Mouse (Mus musculus) CH12.LX (cell line): ENCODE measurements at regions not wholly inside any gene's neighbourhood (a gene's known extent, or its start where the extent isn't known, plus 50 kb on each side); places are given as distances from the start of the nearest gene placed in this dataset.

Experiments
- DNase-seq: peaks from one replicate; pipeline ENCODE4 v3.0.0-alpha.2; 2013; ENCODE audit errors: extremely low read depth
- H3K27ac ChIP-seq: 2 replicates; pipeline ENCODE4 v1.5.1; 2012; ENCODE audit warnings: low read depth, mild to moderate bottlenecking, control low read depth, moderate library complexity; ENCODE audit not compliant: insufficient read depth
- H3K27me3 ChIP-seq: replicated peaks from 2 replicates; pipeline ENCODE3; 2012; ENCODE audit warnings: inconsistent platforms
- H3K36me3 ChIP-seq, 2 experiments: replicated peaks in 1 of 2; 2 replicates each; pipeline versions ENCODE3 to v1.6.1; 2012; ENCODE audit warnings: inconsistent platforms in 1 of 2, low read length in 1 of 2, mild to moderate bottlenecking in 1 of 2, mixed read lengths in 1 of 2, moderate library complexity in 1 of 2; ENCODE audit not compliant: control insufficient read depth in 1 of 2, insufficient read depth in 1 of 2
- H3K4me1 ChIP-seq, 2 experiments: 2 replicates each; pipeline ENCODE4 v1.6.1; 2012; ENCODE audit warnings: inconsistent platforms in 1 of 2, moderate library complexity in 1 of 2; ENCODE audit not compliant: insufficient read depth in 2 of 2, control insufficient read depth in 1 of 2
- H3K4me2 ChIP-seq: 2 replicates; pipeline ENCODE4 v1.6.1; 2012; ENCODE audit warnings: low read depth, mild to moderate bottlenecking, control low read depth; ENCODE audit not compliant: poor library complexity, insufficient read depth, severe bottlenecking
- H3K4me3 ChIP-seq, 3 experiments: fragments of 150-350 bp in 1 of 3; sonication (generic) in 1 of 3; replicated peaks in 1 of 3; 2 replicates each; pipeline versions ENCODE3 to v1.5.1; 2011 to 2012; ENCODE audit warnings: low read depth in 2 of 3, low read length in 2 of 3, mild to moderate bottlenecking in 2 of 3, moderate library complexity in 2 of 3, control low read depth in 1 of 3, improper control_type of control experiment in 1 of 3, inconsistent platforms in 1 of 3, mixed read lengths in 1 of 3; ENCODE audit not compliant: poor library complexity in 1 of 3
- H3K79me2 ChIP-seq: replicated peaks from 2 replicates; pipeline ENCODE4 v1.6.1; 2012; ENCODE audit warnings: mild to moderate bottlenecking, moderate library complexity; ENCODE audit not compliant: control insufficient read depth, poor library complexity, insufficient read depth, severe bottlenecking; ENCODE audit errors: extremely low read depth
- H3K9ac ChIP-seq: 2 replicates; pipeline ENCODE4 v1.6.1; 2012; ENCODE audit warnings: low read depth, mild to moderate bottlenecking, control low read depth, moderate library complexity; ENCODE audit not compliant: insufficient read depth
- H3K9me3 ChIP-seq: replicated peaks from 2 replicates; pipeline ENCODE3; 2012; ENCODE audit warnings: low read length, inconsistent platforms, mixed read lengths
- CHD1 ChIP-seq: IDR thresholded peaks from 2 replicates; pipeline ENCODE4 v1.6.1; 2012; ENCODE audit warnings: low read depth, low read length, improper control_type of control experiment, inconsistent platforms
- CTCF ChIP-seq, 2 experiments: IDR thresholded peaks in 1 of 2; conservative IDR thresholded peaks in 1 of 2; 2 replicates each; pipeline ENCODE4 v1.5.1; 2011 to 2012; ENCODE audit warnings: low read depth in 2 of 2, low read length in 2 of 2, improper control_type of control experiment in 1 of 2, inconsistent platforms in 1 of 2, mild to moderate bottlenecking in 1 of 2, moderate library complexity in 1 of 2
- E2F4 ChIP-seq: IDR thresholded peaks from 2 replicates; pipeline ENCODE4 v1.6.1; 2011; ENCODE audit warnings: low read depth, low read length, improper control_type of control experiment; ENCODE audit not compliant: insufficient replicate concordance
- GABPA ChIP-seq: IDR thresholded peaks from 2 replicates; pipeline ENCODE4 v1.6.1; 2012; ENCODE audit warnings: low read depth, low read length, improper control_type of control experiment, inconsistent platforms; ENCODE audit not compliant: insufficient replicate concordance
- JUN ChIP-seq: IDR thresholded peaks from 2 replicates; pipeline ENCODE4 v1.6.1; 2011; ENCODE audit warnings: low read depth, mild to moderate bottlenecking, low read length, improper control_type of control experiment, moderate library complexity; ENCODE audit not compliant: insufficient read depth
- JUND ChIP-seq: conservative IDR thresholded peaks from 2 replicates; pipeline ENCODE4 v1.6.1; 2011; ENCODE audit warnings: low read depth, low read length, improper control_type of control experiment
- MAFK ChIP-seq: IDR thresholded peaks from 2 replicates; pipeline ENCODE4 v1.6.1; 2011; ENCODE audit warnings: low read length, improper control_type of control experiment; ENCODE audit not compliant: insufficient replicate concordance
- MAX ChIP-seq: IDR thresholded peaks from 2 replicates; pipeline ENCODE4 v1.6.1; 2011; ENCODE audit warnings: low read length, improper control_type of control experiment
- MXI1 ChIP-seq: IDR thresholded peaks from 2 replicates; pipeline ENCODE4 v1.6.1; 2011; ENCODE audit warnings: mild to moderate bottlenecking, low read depth, low read length, improper control_type of control experiment
- MYC ChIP-seq: IDR thresholded peaks from 2 replicates; pipeline ENCODE4 v1.6.1; 2011; ENCODE audit warnings: low read depth, mild to moderate bottlenecking, improper control_type of control experiment, low read length
- NELFE ChIP-seq: IDR thresholded peaks from 2 replicates; pipeline ENCODE4 v1.6.1; 2011; ENCODE audit warnings: low read depth, low read length, improper control_type of control experiment
- NRF1 ChIP-seq: IDR thresholded peaks from 2 replicates; pipeline ENCODE4 v1.6.1; 2014; ENCODE audit warnings: low read depth, mild to moderate bottlenecking, inconsistent platforms, low read length, improper control_type of control experiment, moderate library complexity
- PAX5 ChIP-seq: IDR thresholded peaks from 2 replicates; pipeline ENCODE4 v1.6.1; 2012; ENCODE audit warnings: low read length, inconsistent platforms, mixed read lengths
- RAD21 ChIP-seq: IDR thresholded peaks from 2 replicates; pipeline ENCODE4 v1.6.1; 2011; ENCODE audit warnings: low read depth, mild to moderate bottlenecking, low read length, improper control_type of control experiment, moderate library complexity
- RCOR1 ChIP-seq: conservative IDR thresholded peaks from 2 replicates; pipeline ENCODE4 v1.6.1; 2012; ENCODE audit warnings: low read depth, mild to moderate bottlenecking, inconsistent platforms, low read length, improper control_type of control experiment
- TCF12 ChIP-seq: IDR thresholded peaks from 2 replicates; pipeline ENCODE4 v1.6.1; 2014; ENCODE audit warnings: low read depth, mild to moderate bottlenecking, inconsistent platforms, low read length, improper control_type of control experiment
- UBTF ChIP-seq: IDR thresholded peaks from 2 replicates; pipeline ENCODE4 v1.6.1; 2012; ENCODE audit warnings: low read depth, mild to moderate bottlenecking, inconsistent platforms, low read length, improper control_type of control experiment, moderate library complexity
- USF1 ChIP-seq: IDR thresholded peaks from 2 replicates; pipeline ENCODE4 v1.6.1; 2014; ENCODE audit warnings: low read depth, mild to moderate bottlenecking, inconsistent platforms, low read length, improper control_type of control experiment
- ZMIZ1 ChIP-seq: IDR thresholded peaks from 2 replicates; pipeline ENCODE4 v1.6.1; 2012; ENCODE audit warnings: low read depth, mild to moderate bottlenecking, inconsistent platforms, low read length, improper control_type of control experiment
- ZNF384 ChIP-seq: IDR thresholded peaks from 2 replicates; pipeline ENCODE4 v1.6.1; 2012; ENCODE audit warnings: low read depth, low read length, improper control_type of control experiment, inconsistent platforms
- dilution Hi-C: fragments of 300-500 bp; cut with MboI; formaldehyde crosslinking; loops from 2 replicates; pipeline ENCODE4 v1.14.3; 2020; ENCODE audit warnings: low sequenced_read_pairs; ENCODE audit not compliant: extremely low pct_unique_long_range_greater_than_20kb, extremely low pct_ligation_motif_present
- in situ Hi-C: fragments of 300-500 bp; cut with MboI; formaldehyde crosslinking; loops from 3 replicates; pipeline ENCODE4 v1.14.3; 2019; ENCODE audit warnings: low sequenced_read_pairs, low pct_ligation_motif_present, low pct_unique_long_range_greater_than_20kb, mixed read lengths

DNA sequence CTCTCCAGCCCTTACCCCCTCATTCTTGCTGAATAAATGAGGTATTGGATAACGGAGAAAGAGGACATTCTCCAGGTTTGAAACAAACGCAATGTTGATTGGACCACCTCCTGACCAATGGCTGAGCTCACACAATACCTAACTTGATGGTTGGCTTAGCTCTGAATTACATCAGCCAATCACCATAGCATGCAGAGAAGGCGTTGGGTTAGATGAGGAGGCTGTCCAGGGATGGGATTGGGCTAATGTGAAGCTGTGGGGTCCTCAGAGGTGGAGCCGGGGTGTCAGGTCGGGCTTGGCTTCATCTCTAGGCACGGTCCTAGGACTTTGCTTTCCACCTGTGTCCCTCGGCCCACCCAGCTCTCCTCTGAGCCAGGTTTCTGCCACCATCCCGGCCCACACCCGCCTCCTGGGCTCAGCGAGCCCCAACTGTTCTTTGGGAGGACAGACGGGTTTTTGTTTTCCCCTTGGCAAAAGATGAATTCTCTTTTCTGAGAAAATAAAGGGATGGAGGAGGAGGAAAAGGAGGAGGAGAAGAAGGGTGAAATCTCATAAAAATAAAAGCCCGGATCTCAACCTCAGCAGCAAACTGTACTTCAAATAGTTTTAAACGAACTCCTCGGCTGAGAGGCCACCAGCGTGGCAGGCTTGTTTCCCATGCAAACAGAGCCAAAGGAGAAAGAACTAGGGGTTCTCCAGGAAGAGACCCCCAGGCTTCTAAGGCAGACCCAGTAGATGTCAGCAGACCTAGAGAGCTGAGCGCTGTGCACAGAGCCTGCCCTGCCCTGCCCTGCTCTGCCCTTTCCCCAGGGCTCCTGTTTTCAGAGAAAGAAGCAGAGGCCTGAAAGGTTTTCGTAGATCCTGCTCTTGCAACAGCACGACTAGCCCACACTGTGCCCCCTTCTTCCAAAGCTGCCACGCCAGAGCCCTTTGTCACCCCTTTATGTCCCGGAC lies 78.2 kb downstream of the Tfap2c start:
- no peaks in the 10 kb centered on the region for H3K79me2 ChIP-seq
- TF ChIP-seq TCF12: no peak
- TF ChIP-seq NELFE: no peak
- TF ChIP-seq MXI1: no peak
- no peak for TF ChIP-seq USF1
- no peak for TF ChIP-seq CTCF (conservative IDR thresholded peaks at IDR 0.05 in 1 of 2, IDR thresholded peaks at IDR 0.05 in 1 of 2; ENCODE audit: low read depth in 2 of 2, low read length in 2 of 2)
- no peak for TF ChIP-seq RCOR1
- no peak for TF ChIP-seq MYC
- no peak for TF ChIP-seq MAFK
- no peak for TF ChIP-seq RAD21
- TF ChIP-seq ZMIZ1: no peak
- TF ChIP-seq ZNF384: no peak
- no peak for TF ChIP-seq E2F4
- TF ChIP-seq MAX: no peak
- TF ChIP-seq JUND: no peak
- no peak for TF ChIP-seq PAX5
- no peak for TF ChIP-seq CHD1
- TF ChIP-seq GABPA: no peak
- no peak for TF ChIP-seq UBTF
- TF ChIP-seq NRF1: no peak
- no peak for TF ChIP-seq JUN
- H3K27ac ChIP-seq: no peak overlapping the region
- no peaks in the 10 kb centered on the region for H3K36me3 ChIP-seq
- no peaks in the 10 kb centered on the region for H3K9me3 ChIP-seq
- peaks cover 36% of the 10 kb centered on the region for H3K27me3 ChIP-seq
- in situ Hi-C loops: no loop called here
- no peaks in the 10 kb centered on the region for H3K4me1 ChIP-seq
- DNase-seq: no peak
- dilution Hi-C loops: no loop called here
- H3K9ac ChIP-seq: no peak overlapping the region
- H3K4me2 ChIP-seq: no peak overlapping the region
- no peak overlapping the region for H3K4me3 ChIP-seq

DNA sequence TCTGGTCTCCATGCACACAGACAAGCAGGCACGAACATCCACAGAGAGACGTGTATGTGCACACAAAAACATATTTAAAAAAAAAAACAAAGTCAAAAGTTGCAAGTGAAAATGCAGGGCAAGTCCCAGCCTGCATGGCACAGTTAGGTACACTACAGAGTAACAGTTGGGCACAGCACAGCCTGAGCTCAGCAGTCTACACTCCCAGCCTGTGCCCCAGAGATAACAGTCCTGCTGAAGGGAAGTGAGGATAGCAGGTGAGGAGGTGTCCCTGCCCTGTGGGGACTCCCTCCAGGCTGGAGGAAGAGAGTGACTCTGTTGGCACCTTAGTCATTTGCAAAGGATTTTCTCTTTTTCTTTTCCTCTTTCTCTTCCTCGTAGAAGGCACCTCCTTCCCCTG lies 80.9 kb downstream of the Tfap2c start:
- Histone ChIP-seq H3K4me1 (no peaks in the 10 kb centered on the region), H3K4me3 (no peak overlapping the region), H3K36me3 (no peaks in the 10 kb centered on the region), H3K27ac (no peak overlapping the region), H3K4me2 (no peak overlapping the region), H3K79me2 (no peaks in the 10 kb centered on the region), H3K9ac (no peak overlapping the region), H3K9me3 (no peaks in the 10 kb centered on the region), H3K27me3 (peaks cover 34% of the 10 kb centered on the region)
- dilution Hi-C loops (no loop called here), in situ Hi-C loops (no loop called here)
- TF ChIP-seq MXI1 (no peak), MYC (no peak)
- DNase-seq: no peak
